Mouse (Mus musculus) myocyte (in vitro differentiated cells): ENCODE measurements around the gene Sall2.
"Not testable (repeated sequence)": the region's sequence is repeated elsewhere in the genome, so short reads cannot be mapped to it uniquely, and the experiment has no call there.

Experiments used
- CEBPB ChIP-seq: IDR thresholded peaks from 2 replicates; pipeline ENCODE4 v1.6.1; 2011; ENCODE audit warnings: mild to moderate bottlenecking, moderate library complexity; ENCODE audit not compliant: poor library complexity, insufficient read depth, severe bottlenecking
- E2F4 ChIP-seq: IDR thresholded peaks from one replicate; pipeline ENCODE4 v1.6.1; 2011; ENCODE audit warnings: mild to moderate bottlenecking, control low read depth, moderate library complexity; ENCODE audit not compliant: insufficient read depth
- MYOG ChIP-seq, 3 experiments: IDR thresholded peaks; one replicate each; pipeline ENCODE4 v1.6.1; 2011; ENCODE audit warnings: control low read depth in 2 of 3, low read depth in 2 of 3, mild to moderate bottlenecking in 2 of 3; ENCODE audit not compliant: insufficient read length in 2 of 3, control insufficient read depth in 1 of 3, insufficient read depth in 1 of 3
- POLR2A ChIP-seq: IDR thresholded peaks from one replicate; pipeline ENCODE4 v1.6.1; 2011; ENCODE audit warnings: low read depth, mild to moderate bottlenecking, control low read depth, moderate library complexity; ENCODE audit not compliant: insufficient read length
- POLR2AphosphoS2 ChIP-seq: IDR thresholded peaks from one replicate; pipeline ENCODE4 v1.6.1; 2011; ENCODE audit warnings: low read depth, control low read depth; ENCODE audit not compliant: insufficient read length
- TCF12 ChIP-seq: IDR thresholded peaks from one replicate; pipeline ENCODE4 v1.6.1; 2011; ENCODE audit warnings: mild to moderate bottlenecking, control low read depth; ENCODE audit not compliant: poor library complexity, insufficient read depth, severe bottlenecking
- USF1 ChIP-seq: IDR thresholded peaks from one replicate; pipeline ENCODE4 v1.6.1; 2011; ENCODE audit warnings: low read depth, mild to moderate bottlenecking, control low read depth, moderate library complexity

DNA sequence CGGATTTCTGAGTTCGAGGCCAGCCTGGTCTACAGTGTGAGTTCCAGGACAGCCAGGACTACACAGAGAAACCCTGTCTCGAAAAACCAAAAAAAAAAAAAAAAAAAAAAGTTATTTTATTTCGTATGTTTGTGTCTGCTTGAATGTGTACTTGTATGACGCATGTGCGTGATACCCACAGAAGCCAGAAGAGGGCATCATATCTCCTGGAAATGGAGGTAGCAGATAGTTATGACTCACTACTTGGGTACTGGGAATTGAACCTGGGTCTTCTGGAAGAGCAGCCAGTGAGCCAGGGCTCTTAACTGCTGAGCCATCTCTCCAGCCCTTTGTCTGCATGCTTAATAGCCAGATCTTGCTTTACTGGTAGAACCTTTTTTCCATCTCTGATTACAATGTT, 18.2 kb downstream of the Sall2 start:
- not testable (repeated sequence) for TF ChIP-seq MYOG (IDR thresholded peaks at IDR 0.05; ENCODE audit: control insufficient read depth in 1 of 3, insufficient read depth in 1 of 3, insufficient read length in 2 of 3, low read depth in 2 of 3); E2F4; TCF12; POLR2A; POLR2AphosphoS2; CEBPB; USF1
